Mouse (Mus musculus) forebrain, embryonic 11.5 days (tissue): ENCODE data around the gene Chrna5. TPM values are rescaled to one million over a fixed set of nuclear protein-coding genes. Genes with fewer than 3 reads are reported as not detected.

Experiments
- ATAC-seq: fragments of 200-750 bp; cut with Nextera tagmentation; replicated peaks from 2 replicates; pipeline ENCODE4 v1.8.0; 2017; ENCODE audit warnings: moderate TSS enrichment; ENCODE audit not compliant: low FRiP score
- DNase-seq: peaks from one replicate; pipeline ENCODE4 v3.0.0-alpha.2; 2017; ENCODE audit warnings: low spot score
- H3K27ac ChIP-seq: fragments of 300-500 bp; sonication (generic); 2 replicates; pipeline ENCODE4 v1.5.1; 2014; ENCODE audit warnings: low read depth, low read length
- H3K27me3 ChIP-seq: fragments of 300-500 bp; sonication (generic); 2 replicates; pipeline ENCODE4 v1.6.1; 2014; ENCODE audit warnings: mild to moderate bottlenecking, low read length, mixed read lengths; ENCODE audit not compliant: control insufficient read depth, insufficient read depth
- H3K36me3 ChIP-seq: fragments of 300-500 bp; sonication (generic); 2 replicates; pipeline ENCODE4 v1.6.1; 2014; ENCODE audit warnings: mild to moderate bottlenecking, low read length, moderate library complexity, mixed read lengths; ENCODE audit not compliant: control insufficient read depth, insufficient read depth
- H3K4me1 ChIP-seq: fragments of 300-500 bp; sonication (generic); replicated peaks from 2 replicates; pipeline ENCODE4 v1.6.1; 2014; ENCODE audit warnings: low read length, mixed read lengths; ENCODE audit not compliant: control insufficient read depth, insufficient read depth
- H3K4me2 ChIP-seq: fragments of 300-500 bp; sonication (generic); 2 replicates; pipeline ENCODE4 v1.6.1; 2014; ENCODE audit warnings: low read depth, mild to moderate bottlenecking, low read length, moderate library complexity, mixed read lengths; ENCODE audit not compliant: severe bottlenecking
- H3K4me3 ChIP-seq: fragments of 300-500 bp; sonication (generic); 2 replicates; pipeline ENCODE4 v1.5.1; 2014; ENCODE audit warnings: low read depth, low read length
- H3K9ac ChIP-seq: fragments of 300-500 bp; sonication (generic); 2 replicates; pipeline ENCODE4 v1.6.1; 2014; ENCODE audit warnings: low read length
- H3K9me3 ChIP-seq: fragments of 300-500 bp; sonication (generic); 2 replicates; pipeline ENCODE4 v1.6.1; 2016; ENCODE audit warnings: low read length, mixed read lengths; ENCODE audit not compliant: control insufficient read depth
- WGBS: fragments of 180-500 bp; shearing (Covaris S2); extraction: QIAGEN DNeasy Blood & Tissue Kit; methylation state at CpG from one replicate; pipeline ENCODE4 v1.1.7; 2014; 5-methylcytosine and 5-hydroxymethylcytosine counted together
- polyA plus RNA-seq: library from polyadenylated mRNA; unstranded; fragments of >200 nt; fragmentation: Nextera tagmentation; extraction: Ambion mirVana; gene quantifications from 2 replicates; pipeline ENCODE4 v1.2.1, GENCODE M21; 2014

The Chrna5 gene
- polyA plus RNA-seq, 1 experiment from 2014 or later, result 0.96 TPM

DNA sequence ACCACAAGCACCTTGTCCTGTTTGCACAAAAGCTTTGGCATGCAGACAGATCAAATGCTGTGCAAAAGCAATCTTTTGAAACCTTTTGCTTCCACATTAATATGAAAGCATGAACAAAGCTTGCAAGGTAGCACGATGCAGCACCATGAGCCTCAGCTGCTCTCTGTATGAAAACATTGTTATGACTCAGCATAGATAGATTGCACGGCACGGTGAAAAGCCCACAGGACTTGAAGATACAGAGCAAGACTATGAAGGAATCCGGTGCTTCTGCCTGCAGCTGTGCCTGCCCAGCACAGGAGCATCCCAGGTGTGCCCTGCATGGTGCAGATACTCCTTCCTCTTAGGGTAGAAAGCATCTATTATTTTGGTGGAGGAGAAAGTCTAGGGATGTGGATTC lies 22.9 kb downstream of the Chrna5 start:
- Histone ChIP-seq H3K9ac (no peak overlapping the region), H3K27me3 (no peaks in the 10 kb centered on the region), H3K4me2 (no peak overlapping the region), H3K27ac (no peak overlapping the region), H3K4me1 (no peaks in the 10 kb centered on the region), H3K9me3 (no peaks in the 10 kb centered on the region), H3K4me3 (no peak overlapping the region), H3K36me3 (no peaks in the 10 kb centered on the region)
- DNase-seq, result no peak
- ATAC-seq, result no peak
- whole genome bisulfite sequencing, result 89% methylated on average over 4 of the region's 4 CpGs

DNA sequence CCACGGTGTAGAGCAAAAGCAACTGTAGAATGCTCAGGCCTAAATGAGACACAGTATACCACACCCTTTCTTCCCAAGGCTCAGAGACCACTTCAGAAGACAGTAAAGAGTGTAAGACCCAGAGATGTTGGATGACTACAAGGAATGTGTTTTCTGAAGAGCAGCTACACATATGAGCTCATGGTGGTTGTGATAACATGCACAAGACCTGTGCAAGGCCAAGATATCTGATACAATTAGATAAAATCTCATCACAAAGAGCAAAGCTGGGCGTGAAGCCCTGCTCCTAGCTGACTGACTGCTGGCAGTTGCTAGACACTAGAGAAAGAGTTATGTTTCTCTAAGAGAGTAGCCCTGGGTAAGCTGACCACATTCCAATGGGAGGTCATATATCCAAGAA lies 29.0 kb downstream of the Chrna5 start:
- 88% methylated on average over 2 of the region's 2 CpGs for WGBS
- no peaks in the 10 kb centered on the region for H3K27me3 ChIP-seq

DNA sequence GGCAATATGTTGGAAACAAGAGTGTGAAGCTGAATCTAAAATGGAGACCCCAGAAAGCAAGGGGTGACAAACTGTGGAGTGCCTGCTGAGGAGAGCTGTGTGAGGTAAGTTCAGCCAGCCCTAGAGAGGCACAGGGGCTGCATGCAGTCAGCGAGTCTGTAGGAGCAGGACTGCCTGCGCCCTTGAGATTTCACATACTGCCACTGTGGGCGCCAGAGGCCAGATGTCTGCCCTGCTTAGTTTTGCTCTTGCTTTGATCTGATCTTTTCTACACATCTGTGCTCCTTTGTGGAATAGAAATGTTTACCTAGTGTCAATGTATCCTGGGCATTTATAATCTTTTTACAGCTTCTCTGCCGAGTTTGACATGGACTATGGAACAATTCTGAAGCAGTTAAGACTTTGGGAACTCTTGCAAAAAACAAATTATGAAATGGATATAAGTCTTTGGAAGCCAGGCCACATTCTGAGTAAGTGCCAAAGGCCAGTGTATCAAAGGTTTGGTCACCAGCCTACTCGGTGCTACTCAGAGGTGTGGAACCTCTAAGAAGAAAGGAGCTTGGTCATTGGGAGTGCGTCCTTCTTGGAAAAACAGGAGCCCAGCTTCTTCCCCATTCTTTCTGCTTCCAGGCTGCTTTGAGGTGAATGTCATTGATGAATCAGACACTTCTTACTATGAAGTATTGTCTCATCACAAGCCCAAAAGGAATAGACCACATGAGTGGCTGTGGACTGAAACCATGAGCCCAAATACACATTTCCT lies 30.1 kb downstream of the Chrna5 start:
- Histone ChIP-seq H3K27me3 (no peaks in the 10 kb centered on the region), H3K4me2 (no peak overlapping the region), H3K9ac (no peak overlapping the region), H3K4me1 (no peaks in the 10 kb centered on the region), H3K27ac (no peak overlapping the region), H3K9me3 (no peaks in the 10 kb centered on the region), H3K4me3 (no peak overlapping the region), H3K36me3 (no peaks in the 10 kb centered on the region)
- ATAC-seq (no peak), DNase-seq (no peak)
- 56% methylated on average over 6 of the region's 6 CpGs for WGBS

More for the DNA sequence above, 29.0 kb downstream of the Chrna5 start:
- Histone ChIP-seq H3K4me2 (no peak overlapping the region), H3K4me3 (no peak overlapping the region), H3K4me1 (no peaks in the 10 kb centered on the region), H3K36me3 (no peaks in the 10 kb centered on the region), H3K9me3 (no peaks in the 10 kb centered on the region), H3K9ac (no peak overlapping the region), H3K27ac (no peak overlapping the region)
- DNase-seq (no peak), ATAC-seq (no peak)

DNA sequence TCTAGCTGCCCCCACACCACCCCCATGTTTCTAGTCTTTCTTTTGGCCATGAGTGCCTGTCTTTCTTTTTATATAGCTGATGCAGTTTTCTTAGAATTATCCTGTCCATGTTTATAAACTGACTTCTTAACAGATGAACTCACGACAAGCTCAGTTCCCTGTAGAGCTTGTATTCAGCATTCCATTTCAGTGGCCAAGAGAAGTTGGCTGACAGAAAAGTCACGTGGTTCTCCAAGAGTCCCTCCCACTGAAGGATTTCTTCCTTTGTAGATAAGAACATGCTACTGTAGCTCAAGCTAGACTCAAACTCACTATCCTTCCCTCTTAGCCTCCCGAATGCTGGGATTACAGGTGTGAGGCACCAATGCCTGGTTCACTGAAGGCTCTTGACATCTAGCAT lies 36.2 kb downstream of the Chrna5 start:
- Histone ChIP-seq H3K27me3 (no peaks in the 10 kb centered on the region), H3K4me2 (no peak overlapping the region), H3K4me1 (no peaks in the 10 kb centered on the region), H3K4me3 (no peak overlapping the region), H3K36me3 (no peaks in the 10 kb centered on the region), H3K9ac (no peak overlapping the region), H3K9me3 (no peaks in the 10 kb centered on the region), H3K27ac (no peak overlapping the region)
- ATAC-seq (no peak), DNase-seq (no peak)
- WGBS, result 89% methylated on average over 3 of the region's 3 CpGs

DNA sequence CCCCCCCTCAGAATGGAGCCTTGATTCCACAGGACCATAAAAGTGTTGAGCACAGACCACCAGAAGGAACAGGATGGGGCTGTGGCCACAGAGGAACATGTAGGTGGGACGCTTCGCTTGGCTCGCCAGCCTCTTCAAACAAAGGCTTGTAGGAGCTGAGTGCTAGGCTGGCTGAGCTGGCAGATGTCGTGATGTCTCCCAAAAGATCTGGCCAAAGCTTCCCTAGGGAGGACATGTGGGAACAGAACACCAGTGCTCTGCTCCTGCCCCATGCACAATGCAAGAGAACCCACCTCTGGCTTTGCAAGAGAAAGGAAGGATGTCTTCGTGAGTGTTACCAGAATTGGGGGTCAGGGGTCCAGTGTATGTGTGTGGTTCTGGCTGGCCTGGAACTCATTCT lies 42.6 kb downstream of the Chrna5 start:
- Histone ChIP-seq H3K27me3 (peaks cover 24% of the 10 kb centered on the region), H3K9me3 (no peaks in the 10 kb centered on the region), H3K27ac (no peak overlapping the region), H3K4me2 (no peak overlapping the region), H3K4me3 (no peak overlapping the region), H3K4me1 (peaks cover 5% of the 10 kb centered on the region), H3K9ac (no peak overlapping the region), H3K36me3 (no peaks in the 10 kb centered on the region)
- no peak for DNase-seq
- no peak for ATAC-seq
- WGBS, result 85% methylated on average over 5 of the region's 5 CpGs

DNA sequence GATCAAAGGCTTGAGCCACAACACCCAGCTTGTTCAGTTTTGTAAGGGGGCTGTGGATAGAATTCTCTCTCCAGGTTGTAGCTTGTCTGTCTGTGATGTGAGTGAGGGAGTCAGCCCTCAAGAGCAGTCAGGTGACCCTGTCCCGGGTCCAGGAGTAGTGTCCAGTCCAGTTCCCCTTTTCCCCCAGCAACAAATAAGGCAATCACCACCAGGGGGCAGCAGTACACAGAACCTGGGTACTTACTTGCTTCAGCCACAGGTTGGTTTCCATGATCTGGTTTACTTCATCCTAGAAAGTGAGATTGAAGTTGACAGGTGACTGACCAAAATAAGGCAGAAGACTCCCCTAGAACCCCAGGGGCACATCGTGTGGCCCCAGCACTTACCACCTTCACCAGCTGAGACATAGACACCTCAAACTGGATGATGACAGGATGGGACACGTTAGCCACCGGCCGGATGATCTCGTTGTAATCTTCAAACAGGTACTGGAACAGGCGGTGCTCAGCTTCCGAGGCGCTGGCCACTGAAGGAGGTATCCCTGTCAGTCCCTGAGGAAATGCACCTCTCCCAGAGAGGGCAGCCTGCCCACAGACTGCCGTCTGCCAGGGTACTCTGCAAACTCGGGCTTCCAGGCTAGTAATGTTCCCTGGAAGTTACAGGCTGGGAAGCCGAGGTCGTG lies 43.4 kb downstream of the Chrna5 start:
- H3K27ac ChIP-seq, result no peak overlapping the region
- H3K4me3 ChIP-seq, result no peak overlapping the region
- H3K36me3 ChIP-seq, result no peaks in the 10 kb centered on the region
- peak; percentile 90 for DNase-seq
- ATAC-seq, result no peak
- H3K9ac ChIP-seq, result no peak overlapping the region
- peaks cover 5% of the 10 kb centered on the region for H3K4me1 ChIP-seq
- no peak overlapping the region for H3K4me2 ChIP-seq
- no peaks in the 10 kb centered on the region for H3K9me3 ChIP-seq
- WGBS, result 39% methylated on average over 13 of the region's 13 CpGs
- H3K27me3 ChIP-seq, result peaks cover 24% of the 10 kb centered on the region

DNA sequence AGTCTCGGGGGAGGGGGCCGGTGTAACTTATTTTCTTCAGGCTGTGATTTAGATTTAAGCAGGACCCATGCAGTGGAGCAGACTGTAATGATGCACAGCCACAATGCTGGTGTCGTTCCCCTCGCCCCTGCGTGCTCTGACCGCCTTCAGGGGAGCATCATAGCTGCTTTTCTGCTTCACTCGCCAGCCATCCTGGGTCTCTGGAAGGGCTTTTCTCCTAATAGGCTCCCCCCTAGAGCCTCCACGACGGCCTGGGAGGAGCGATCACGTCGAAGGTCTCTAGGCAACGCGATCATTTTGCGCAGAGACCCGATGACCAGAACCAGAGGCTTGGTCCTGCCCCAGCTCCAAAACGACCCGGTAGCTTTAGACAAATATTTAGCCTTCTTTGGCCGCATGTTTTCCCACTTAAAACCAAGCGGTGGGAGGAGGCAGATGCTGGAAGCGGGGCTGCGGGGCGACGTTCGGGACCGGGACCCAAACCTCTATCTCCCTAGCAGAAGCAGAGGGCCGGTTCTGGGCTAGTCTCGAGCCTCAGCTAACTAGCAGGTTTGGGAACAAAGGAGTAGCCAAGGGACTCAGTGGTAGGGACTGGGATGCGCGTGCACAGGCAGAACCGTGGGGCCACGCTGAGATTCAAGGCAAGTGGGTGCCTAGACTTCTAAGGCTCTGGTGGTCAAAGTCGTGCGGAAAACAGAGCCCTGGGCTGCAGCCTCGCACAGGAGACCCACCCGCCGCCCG lies 45.0 kb downstream of the Chrna5 start:
- peaks cover 24% of the 10 kb centered on the region for H3K27me3 ChIP-seq
- 8% methylated on average over 38 of the region's 38 CpGs for WGBS
- H3K9ac ChIP-seq, result peak overlapping the region; percentile 54
- H3K4me1 ChIP-seq, result peaks cover 5% of the 10 kb centered on the region
- ATAC-seq (peak; percentile 39), DNase-seq (no peak)
- H3K36me3 ChIP-seq, result no peaks in the 10 kb centered on the region
- peak overlapping the region; percentile 79 for H3K4me2 ChIP-seq
- H3K27ac ChIP-seq, result no peak overlapping the region
- peak overlapping the region; percentile 41 for H3K4me3 ChIP-seq
- no peaks in the 10 kb centered on the region for H3K9me3 ChIP-seq

DNA sequence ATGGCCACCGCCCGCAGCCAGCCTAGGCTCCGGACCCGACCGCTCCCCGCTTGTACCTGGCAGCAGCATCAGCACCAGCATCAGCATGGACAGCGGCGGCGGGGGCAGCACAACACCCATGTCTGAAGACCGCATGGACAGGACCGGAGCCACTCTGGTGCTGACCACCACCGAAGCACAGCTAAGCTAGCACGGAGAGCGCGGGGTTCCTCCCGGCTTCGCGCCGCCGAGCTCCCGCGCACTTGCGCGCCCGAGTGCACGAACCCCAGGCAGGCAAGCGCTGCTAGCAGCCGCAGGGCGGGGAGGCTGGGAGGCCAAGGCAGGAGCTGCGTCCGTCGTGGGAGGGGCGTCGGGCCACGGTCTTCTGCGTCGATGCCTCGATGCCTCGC lies 45.6 kb downstream of the Chrna5 start, which contains the start of gene Chrna3:
Gene Chrna3, minus strand, starts transcription at position 288 of the 389 bp plus-strand sequence.
- ATAC-seq, result peak; percentile 69

More for the DNA sequence above, 45.6 kb downstream of the Chrna5 start, which contains the start of gene Chrna3:
- H3K9ac ChIP-seq, result peak within 1 kb of the TSS; percentile 54
- peaks cover 5% of the 10 kb centered on the region for H3K4me1 ChIP-seq
- no peaks in the 10 kb centered on the region for H3K36me3 ChIP-seq
- DNase-seq, result peak; percentile 73
- peak within 1 kb of the TSS; percentile 79 for H3K4me2 ChIP-seq
- under 1% methylated on average over 39 of the region's 39 CpGs for WGBS
- H3K4me3 ChIP-seq, result peak within 1 kb of the TSS; percentile 41
- H3K27ac ChIP-seq, result no peak within 1 kb of the TSS
- peaks cover 24% of the 10 kb centered on the region for H3K27me3 ChIP-seq
- no peaks in the 10 kb centered on the region for H3K9me3 ChIP-seq
